Mouse (Mus musculus) urinary bladder, postnatal 14 days (tissue): ENCODE results near the gene Blmh.
"Not testable (repeated sequence)": the region's sequence is repeated elsewhere in the genome, so short reads cannot be mapped to it uniquely, and the experiment has no call there.

Experiments
- DNase-seq: peaks from one replicate; pipeline ENCODE4 v3.0.0; 2021; ENCODE audit warnings: low spot score

Blmh gene

DNA sequence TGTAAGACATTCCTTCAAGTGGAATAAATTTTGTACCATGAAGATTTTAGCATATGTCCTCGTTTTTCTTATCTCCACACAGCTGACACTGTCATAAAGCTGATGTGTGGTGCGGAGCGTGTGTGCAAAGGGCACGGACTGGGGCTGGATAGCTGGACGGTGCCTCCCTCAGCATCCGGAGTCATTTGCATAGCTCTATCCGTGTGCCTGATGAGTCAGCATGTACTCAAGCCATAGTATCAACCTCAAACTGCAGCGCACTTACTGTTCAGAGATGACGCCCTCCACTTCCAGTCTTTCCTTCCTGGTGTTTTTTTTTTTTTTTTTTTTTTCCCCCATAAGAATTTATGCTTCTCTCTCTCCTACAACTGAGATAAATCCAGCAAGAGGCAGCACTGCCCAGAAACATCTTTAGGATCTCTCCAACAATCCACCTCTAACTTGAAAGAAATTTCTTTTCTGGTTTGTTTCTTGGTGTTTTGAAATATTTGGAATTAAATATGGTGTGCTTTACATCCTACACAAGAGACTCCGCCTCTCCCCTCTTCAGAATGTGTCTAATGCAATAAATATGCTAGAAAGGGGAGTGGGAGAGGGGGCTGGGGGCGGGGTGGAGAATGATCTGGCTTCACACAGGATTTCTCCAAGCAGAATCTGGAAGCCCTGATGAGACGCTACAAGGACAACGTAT lies 7.9 kb upstream of the Blmh start:
- DNase-seq: no peak

DNA sequence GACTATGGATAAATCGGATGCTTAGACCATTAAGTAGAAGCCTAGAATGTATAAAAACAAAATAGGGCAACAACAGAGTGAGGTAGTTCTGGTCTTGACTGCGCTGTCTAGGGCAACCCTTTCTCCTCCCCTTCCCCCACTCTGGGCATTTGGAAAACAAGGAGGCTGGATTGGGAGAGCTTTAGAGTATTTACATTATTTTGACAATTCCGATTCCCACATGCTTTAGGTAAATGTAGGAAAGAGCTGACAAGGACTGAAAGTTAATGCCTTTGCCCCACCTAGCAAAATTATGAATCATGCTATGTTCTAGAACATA lies 7.4 kb upstream of the Blmh start:
- DNase-seq: no peak

DNA sequence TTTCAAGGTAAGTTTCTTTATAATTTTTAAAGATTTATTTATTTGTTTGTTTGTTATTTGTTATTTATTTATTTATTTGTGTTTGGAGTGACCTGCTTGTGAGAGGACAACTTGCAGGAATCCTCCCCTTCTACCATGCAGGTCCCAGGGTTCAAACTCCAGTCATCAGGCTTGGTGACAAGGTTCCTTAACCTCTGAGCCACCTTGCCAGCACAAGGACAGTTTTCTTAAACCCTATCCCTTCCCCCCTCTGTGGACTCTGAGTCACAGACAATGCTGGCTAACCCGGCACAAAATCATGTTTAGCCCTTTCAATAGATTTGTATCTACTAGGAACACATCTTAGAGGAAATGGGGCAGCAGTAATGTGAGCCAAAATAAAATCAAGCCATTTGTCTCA lies 4.0 kb upstream of the Blmh start:
- DNase-seq: no peak

DNA sequence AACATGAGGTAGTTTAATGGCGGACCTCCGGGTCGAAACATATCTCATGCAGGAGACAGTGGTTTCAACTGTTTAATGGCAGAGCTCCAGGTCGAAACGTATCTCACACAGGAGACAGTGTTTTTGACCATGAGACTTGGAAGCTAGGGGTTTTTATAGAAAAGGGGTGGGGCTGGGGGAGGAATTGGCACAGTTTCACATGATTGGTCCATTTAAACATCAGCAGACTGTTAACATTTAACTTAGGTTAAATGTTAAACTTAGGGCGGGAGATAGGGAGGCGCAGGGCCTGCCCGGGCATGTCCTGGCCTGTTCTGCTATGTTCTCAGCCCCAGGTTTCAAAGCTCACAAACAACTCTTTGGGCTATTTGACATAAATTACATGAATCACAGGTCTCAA lies 4.0 kb downstream of the Blmh start:
- not testable (repeated sequence) for DNase-seq

DNA sequence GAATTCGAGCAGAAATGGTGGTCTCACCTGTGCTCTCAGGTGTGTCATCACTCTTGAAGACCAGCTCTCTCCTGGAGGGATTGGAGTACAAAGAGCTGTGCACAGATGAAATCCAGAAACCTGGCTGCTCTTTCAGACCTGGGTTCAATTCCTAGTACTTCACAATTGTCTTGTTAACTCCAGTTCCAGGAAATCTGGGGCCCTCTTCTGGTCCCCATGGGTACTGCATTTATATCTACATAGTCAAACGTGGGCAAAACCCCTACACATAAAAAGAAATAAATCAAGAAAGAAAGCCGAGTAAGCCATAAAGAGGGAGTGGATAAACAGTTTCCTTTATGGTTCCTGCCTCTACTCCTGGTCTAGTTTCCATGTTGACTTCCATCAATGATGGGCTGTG lies 8.6 kb downstream of the Blmh start:
- DNase-seq: no peak

DNA sequence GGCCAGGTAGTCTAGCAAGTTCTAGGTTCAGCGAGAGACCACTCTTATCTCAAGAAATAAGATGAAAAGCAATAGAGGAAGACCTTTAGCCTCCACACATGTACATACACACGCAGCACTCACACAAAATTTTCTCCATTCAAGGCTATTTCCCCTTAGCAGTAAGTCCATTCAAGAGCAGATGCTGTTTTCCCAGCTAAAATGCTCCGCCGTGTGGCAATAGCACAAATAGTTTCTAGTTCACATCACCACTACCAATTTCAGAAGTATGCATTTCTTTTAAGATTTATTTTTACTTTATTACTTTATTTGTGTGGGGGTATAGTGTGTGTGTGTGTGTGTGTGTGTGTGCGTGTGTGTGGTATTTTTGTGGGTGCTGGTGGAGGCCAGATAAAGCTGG lies 12.0 kb downstream of the Blmh start:
- no peak for DNase-seq

DNA sequence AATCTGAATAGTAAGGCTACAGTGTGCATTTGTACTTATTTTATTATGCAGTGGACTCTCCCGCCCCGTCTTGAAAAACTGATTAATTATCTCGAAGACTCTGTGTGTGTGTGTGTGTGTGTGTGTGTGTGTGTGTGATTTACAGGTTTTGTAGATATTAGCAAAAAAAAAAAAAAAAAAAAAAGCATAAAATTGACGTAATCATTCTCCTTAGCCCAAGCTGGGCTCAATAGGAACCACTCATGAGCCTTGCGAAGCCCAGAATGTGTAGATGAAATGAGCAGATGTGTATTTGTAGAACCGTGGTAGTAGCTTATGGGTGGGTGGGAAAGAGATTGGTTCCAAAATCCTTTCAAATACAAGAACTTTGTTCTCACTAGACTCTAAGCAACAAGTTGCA lies 20.2 kb downstream of the Blmh start:
- no peak for DNase-seq

DNA sequence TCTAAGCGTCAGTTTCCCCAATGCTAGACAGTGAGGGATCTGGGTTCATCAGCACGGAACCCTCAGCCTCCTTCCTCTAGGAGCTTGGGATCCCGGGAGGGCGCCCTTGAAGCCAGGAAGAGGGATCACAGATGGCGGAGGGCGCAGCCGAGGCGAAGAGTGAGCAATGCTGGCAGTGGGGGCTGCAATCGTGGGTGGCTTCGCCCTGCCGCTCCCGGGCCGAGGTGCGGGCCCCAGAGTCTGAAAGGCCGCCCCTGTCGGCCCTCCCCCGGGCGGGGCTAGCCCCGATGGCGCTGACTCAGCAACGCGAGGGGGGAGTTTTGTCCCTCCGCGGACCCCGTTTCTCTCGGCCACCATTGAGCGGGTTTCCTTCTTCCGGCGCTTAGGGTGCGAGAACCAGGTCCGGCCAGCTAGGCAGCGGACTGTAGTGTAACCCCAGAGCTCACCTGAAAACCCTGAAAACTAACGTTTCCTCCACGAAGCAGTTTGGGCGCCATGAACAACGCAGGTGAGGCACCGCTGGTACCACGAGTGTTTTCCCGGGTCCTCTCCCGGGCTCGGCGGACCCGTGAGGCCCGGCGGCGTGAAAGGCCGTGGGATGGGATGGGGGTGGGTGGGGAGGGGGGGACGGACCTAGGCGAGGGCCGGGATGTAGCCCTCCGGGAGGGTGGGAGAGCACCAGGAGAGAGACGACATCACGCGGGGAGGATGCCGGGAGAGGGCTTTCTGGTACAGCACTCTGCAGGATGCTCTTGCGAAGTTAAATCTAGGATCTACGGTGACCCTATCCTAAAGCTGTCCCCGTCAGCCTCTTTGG lies 21.0 kb downstream of the Blmh start:
- DNase-seq: peak; percentile 95

DNA sequence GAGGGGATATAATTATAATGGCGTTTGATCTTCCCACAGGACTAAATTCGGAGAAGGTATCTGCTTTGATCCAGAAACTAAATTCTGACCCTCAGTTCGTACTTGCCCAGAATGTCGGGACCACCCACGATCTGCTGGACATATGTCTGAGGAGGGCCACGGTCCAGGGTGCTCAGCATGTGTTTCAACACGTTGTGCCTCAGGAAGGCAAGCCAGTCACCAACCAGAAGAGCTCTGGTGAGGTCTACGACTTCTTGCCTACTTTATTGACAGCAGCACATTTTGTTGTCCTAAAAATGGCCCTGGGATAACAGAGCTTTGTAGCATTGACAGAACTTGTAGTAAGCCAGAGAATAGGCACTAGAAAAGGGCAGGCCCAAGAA lies 21.6 kb downstream of the Blmh start:
- no peak for DNase-seq

DNA sequence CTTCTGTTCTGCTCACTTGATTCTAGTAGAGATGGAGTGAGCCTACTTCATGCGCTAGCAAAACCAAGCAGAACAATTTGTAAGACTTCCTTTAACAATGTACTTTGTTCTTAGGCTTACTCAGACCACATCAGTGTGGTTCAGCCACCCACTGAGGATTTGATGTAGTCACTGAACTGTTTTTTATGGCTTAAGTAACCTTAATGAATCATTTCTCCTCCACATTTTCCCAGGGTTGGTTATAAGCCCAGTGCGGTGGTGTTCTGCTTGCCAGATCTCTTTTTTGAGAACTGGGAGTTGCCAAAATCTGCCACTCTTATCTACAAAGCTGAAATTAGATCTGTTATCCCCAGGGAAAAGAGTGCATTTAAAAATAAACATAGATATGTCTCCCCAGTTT lies 28.9 kb downstream of the Blmh start:
- DNase-seq: no peak

DNA sequence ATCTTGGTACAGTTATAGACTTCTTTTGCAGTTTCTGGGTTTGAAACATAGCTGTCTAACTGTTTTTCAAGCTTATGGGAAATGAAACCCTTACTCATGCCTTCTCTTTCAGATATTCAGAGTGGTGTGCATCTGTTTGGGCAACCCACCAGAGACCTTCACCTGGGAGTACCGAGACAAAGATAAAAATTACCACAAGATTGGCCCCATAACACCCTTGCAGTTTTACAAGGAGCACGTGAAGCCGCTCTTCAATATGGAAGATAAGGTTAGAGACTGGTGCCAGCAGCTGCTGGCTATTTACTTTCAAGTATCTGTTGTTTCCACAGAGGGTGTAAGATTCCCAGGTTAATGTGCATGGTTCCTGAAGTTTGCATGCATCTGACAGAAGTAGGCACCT lies 41.1 kb downstream of the Blmh start:
- DNase-seq: no peak

DNA sequence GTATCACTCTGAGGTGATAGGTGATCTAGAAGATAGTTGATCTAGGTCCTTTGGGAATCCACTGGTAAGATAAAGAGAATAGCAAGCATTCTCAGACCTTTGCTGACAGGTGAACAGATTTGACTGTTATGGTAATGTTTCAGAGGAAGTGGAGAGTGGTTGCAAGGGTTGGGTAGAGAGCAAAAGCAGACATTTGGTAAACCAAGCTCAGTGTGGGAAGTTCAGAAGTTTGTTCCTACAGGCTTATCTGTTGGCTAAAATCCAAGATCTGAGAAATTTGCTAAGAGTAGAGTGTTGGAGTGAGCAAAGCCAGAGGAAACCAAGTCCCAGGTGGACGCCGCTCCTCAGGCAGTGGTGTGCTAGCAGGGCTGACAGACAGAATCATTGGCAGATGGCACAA lies 45.7 kb downstream of the Blmh start:
- no peak for DNase-seq

DNA sequence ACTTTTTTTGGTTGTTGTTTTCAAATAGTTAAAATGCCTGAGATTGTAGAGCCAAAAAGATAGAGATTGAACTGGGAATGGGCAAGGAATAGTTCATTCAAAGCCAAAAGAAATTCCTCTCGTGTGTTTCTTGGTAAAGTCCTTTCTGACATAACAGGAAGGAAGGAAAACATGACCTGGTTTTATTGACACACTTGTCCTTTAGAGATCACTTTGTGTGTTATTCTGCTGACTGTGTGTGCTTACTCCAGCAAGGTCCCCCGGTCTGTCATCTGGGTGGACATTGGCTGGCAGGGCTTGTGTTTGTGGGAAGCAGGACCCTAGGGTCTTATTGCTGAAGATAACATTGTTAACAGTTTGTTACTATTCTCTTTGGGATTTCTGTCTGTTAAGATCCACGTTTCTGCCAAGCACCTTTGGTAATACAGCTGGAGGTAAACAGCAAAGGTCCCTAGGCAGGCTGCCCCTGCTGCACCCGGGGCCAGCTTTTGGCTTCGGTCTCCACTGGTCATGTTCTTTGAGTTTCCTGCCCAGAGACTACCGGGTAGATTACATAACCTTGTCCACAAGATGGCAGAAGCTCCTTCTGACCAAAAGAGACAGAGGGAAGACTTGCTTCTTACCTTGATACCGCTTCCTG lies 50.2 kb downstream of the Blmh start:
- no peak for DNase-seq

DNA sequence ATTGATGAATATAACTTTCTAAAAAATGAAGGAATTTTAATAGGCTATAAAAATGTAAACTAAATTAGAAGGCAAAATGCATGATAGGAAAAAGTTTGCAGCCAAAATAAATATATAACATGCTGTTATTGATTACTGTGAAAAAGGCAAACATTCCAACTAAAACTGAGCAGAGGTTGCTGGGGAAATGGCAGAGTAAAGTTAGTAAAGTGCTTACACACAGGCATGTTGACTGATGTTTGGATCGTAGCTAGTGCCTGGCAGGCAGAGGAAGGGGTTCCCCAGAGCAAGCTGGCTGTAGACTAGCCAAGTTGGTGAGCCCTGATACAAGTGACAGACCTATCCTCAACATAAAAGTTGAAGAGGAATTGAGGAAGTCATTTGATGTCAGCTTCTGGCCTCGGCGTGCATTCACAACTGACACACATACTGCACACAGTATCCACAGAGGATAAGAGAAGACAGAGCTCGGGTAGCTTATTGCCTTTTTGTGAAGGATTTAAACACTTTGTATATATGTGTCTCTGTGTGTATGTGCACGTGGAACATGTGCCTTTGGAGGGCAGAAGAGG lies 57.0 kb downstream of the Blmh start:
- DNase-seq: no peak

DNA sequence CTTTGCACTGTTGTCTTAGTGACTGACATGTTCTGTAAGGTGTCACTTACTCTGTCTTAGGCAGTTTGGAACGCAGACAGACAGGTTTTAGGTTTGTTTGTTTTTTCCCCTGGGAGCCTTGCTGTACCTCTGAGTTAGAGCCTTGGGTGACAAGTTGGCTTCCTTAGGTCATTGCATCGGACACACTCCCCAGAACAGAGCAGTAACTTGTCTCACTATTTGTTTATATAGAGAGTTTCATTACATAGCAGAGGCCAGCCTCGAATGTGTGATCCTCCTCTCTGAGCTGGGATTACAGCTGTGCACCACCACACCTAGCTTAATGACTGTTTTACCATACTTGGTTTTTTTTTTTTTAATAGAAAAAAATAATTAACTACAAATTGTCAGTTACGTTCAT lies 57.8 kb downstream of the Blmh start:
- DNase-seq: no peak

DNA sequence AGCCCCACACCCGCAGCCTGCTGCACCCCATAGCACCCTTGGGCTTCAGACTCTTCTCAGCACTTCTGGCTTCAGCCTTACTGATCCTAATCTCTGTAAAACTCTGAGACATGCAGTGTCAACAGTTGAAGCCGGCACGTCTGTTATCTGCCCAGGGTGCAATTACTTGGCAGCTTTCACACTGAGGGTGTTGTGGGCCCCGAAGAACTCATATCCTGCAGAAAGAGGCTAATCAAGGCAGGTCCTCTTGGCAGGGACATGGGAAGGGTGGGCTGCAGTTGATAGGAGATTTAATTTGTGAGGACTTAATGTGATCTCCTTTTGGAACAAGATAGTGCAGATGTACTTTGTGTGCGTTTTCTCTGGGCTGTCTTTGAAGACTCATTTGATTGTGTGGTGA lies 59.0 kb downstream of the Blmh start:
- no peak for DNase-seq

DNA sequence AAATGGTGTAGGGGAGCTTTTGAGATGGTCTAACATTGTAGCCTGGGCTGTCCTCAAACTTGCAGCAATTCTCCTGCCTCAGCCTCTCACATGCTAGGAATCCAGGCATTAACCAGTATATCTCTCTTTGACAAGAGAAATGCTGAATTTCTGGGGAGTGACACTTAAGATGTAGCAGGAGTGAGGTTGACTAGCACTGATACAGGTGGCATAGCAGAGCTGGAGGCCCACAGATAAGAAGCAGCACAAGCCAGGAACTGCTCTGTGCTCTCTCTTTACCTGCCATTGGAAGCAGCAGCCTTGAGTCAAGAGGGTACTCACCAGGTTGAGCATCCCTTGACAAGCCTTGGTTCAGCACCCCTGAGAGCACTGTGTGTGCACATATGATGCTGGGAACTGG lies 59.6 kb downstream of the Blmh start:
- no peak for DNase-seq

DNA sequence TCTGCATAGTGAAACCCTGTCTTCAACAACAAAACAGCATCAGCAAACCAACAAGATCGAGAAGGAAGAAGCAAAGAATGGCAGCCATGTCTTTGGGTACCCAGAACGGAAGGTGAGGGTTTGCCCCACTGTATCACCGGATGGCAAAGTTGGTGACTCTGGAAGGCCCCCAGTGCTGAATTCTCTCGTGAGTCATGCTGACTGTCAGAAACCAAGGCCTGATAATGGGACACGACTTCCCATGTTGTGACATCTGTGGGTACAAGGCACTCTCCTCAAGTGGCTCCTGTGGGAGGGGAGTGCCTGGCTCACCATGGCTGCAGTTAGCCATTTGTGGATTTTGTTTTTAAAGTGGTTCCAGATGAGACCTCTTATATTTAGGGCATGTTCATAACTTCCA lies 66.2 kb downstream of the Blmh start:
- DNase-seq: no peak

DNA sequence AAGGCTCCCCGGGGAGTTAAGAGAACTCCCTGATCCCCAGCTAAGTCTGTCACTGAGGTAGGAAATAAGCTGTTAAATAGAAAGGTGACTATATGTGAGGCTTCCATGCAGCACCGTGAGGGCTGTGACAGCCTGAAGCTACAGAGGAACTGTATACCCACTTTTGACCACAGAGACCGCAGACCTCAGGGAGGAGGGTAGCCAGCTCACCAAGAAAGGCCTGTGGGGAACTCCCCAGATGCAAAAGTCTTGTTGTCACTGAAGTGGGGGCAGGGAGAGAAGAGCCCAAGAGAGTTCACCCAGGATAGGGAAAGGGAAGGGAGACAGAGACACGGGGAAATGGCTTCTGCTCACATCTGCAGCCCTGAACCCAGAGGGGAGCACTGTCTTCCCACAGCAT lies 68.3 kb downstream of the Blmh start:
- DNase-seq: no peak

DNA sequence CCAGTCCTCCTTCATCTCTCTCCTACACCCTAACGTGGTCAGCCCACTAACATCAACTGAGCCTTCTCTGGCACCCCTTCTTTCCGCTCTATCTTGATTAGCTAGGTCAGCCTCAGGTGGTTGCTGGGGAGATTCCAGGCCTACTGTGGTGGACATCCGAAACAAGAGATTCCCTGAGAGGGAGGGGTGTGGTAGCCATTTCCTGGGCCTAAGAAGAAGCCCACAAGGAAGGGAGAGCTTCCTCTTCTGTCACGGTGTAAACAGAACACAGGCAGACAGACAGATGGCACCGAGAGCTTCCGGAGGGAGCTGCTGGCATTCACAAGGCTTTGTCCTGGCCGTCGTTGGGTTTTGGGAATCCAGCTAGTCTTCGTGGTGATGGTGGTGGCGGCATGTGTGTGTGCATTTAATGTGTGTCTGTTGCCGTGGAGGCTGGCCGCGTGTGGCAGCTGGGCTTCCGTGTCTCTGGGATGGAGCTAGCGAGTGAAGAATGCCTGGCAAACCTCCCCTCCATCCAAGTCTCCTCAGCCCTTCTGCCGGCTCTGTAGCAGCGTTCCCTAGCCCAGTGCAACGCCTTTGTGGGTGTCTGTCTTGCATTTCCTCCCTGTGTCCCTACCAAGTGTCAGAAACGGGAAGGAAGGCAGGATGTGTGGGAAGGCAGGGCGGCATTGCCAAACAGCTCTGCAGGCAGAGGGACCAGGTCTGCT lies 71.5 kb downstream of the Blmh start:
- no peak for DNase-seq

DNA sequence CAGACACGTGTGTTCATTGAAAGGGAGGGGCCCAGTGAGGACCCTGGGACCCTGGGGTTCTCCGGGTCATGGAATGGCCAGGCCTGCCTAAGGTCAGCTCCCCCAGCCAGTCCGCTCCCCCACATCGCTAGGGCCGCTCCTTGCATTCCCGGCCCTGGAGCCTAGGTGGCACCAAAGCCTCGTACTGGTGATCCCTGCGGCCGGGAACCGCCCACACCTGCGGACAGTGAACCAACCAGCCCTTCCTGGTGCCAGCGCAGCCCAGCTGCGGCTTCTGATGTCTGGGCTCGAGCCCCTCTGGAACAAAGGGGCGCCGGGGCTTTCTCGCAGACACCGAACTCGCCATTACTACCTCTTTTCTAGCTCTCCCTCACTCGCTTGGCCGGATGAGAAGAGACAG lies 72.7 kb downstream of the Blmh start:
- peak; percentile 82 for DNase-seq

DNA sequence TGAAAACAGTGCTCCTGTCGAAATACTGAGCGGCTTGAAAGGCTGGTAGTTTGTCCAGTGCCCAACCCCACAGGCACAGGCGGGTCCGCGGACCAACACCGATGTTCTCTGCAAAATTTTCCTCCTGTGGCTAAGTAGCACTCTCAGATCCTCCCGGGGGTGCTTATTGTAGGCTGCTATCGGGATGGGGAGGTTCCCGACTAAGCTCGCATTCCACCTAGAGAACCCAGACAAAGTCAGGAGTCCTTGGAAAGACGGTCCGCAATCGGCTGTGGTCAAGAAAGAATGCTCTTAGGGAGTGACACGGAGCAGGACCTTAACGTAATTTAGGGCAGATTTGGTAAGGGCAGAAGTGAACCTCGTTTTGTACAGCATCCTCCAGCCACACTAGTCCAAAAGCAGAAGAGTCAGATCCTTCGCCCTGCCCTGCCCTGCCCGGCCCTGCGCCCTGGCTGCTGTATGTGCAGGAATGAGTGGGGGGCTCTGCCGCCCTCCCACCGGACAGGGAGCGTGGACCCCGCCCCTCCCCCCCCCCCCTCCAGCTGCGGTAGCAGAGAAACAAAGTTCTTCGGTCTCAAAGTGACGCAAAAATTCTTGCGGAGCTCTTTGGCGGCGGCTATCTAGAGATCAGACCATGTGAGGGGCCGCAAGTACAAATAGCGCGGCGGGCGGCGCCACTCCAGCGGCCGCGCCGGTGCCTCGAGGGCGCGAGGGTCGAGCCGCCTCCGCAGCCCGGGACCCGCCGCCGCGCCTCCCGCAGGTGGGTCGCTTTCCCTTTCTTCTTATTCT lies 73.5 kb downstream of the Blmh start, which contains the start of gene Slc6a4:
Gene Slc6a4 (plus strand): TSS at position 688 of the 789 bp plus-strand sequence.
- DNase-seq: no peak
